Mouse (Mus musculus): ENCODE results near the gene Usp20. TPM values are rescaled to one million over a fixed set of nuclear protein-coding genes. Genes with fewer than 3 reads are reported as not detected.

The Usp20 gene
- polyA plus RNA-seq, 1 experiment, result 48.1 TPM

- peak; percentile 24 to 62 for DNase-seq (ENCODE audit: extremely low spot score in 1 of 2, low spot score in 1 of 2)
Measured at GRCm38 (mm10) chr2:31068246-31069113, 86.4 kb downstream of the Usp20 start.

GRCm38 (mm10) chr2:31069114-31069445 is 87.0 kb downstream of the Usp20 start:
- no peak for DNase-seq (ENCODE audit: extremely low spot score in 1 of 2, low spot score in 1 of 2)

GRCm38 (mm10) chr2:31069506-31069905 is 87.4 kb downstream of the Usp20 start:
- DNase-seq (ENCODE audit: extremely low spot score in 1 of 2, low spot score in 1 of 2), result no peak

Other genes with a start within 250 kb of the Usp20 start
- 10.8 and 12.3 TPM in 2 replicates for gene 1700001O22Rik, start 178.6 kb upstream of the Usp20 start, polyA plus RNA-seq (2012; rRNA removed)
- gene Ntmt1, start 174.5 kb upstream of the Usp20 start, polyA plus RNA-seq (2012; rRNA removed), result 40.5 and 48.8 TPM in 2 replicates
- 41.2 and 45.1 TPM in 2 replicates for gene Asb6, start 151.9 kb upstream of the Usp20 start, polyA plus RNA-seq (2012; rRNA removed)
- 3.7 and 4.0 TPM in 2 replicates for gene Prrx2, start 147.3 kb upstream of the Usp20 start, polyA plus RNA-seq (2012; rRNA removed)
- gene Ptges, start 52.4 kb upstream of the Usp20 start, polyA plus RNA-seq (2012; rRNA removed), result 8.3 and 9.3 TPM in 2 replicates
- 30.6 and 33.6 TPM in 2 replicates for gene Tor1b, start 29.3 kb upstream of the Usp20 start, polyA plus RNA-seq (2012; rRNA removed)
- gene Tor1a, start 14.3 kb upstream of the Usp20 start, polyA plus RNA-seq (2012; rRNA removed), result 45.7 and 53.9 TPM in 2 replicates
- 114 and 118 TPM in 2 replicates for gene BC005624, start 78 bp upstream of the Usp20 start, polyA plus RNA-seq (2012; rRNA removed)
- gene Fnbp1, start 159.7 kb downstream of the Usp20 start, polyA plus RNA-seq (2012; rRNA removed), result 95.9 and 101 TPM in 2 replicates
- gene Gpr107, start 170.0 kb downstream of the Usp20 start, polyA plus RNA-seq (2012; rRNA removed), result 28.0 and 30.4 TPM in 2 replicates